Mouse (Mus musculus) left cerebral cortex, postnatal 14 days (tissue): Measurements from ENCODE around the gene Disc1. TPM values are rescaled to one million over a fixed set of nuclear protein-coding genes. Genes with fewer than 3 reads are reported as not detected.
A peak's percentile ranks its signal among the peaks of the same experiment; 100 is the strongest.

Experiments used
- DNase-seq, 2 experiments: peaks; one replicate each; pipeline ENCODE4 v3.0.0; 2021 to 2022; ENCODE audit warnings: low spot score in 2 of 2, mixed read lengths in 1 of 2
- intact Hi-C: fragments of 180-260 bp; cut with DNase I; formaldehyde crosslinking; loops from one replicate; pipeline ENCODE4 v1.15.1; 2025
- total RNA-seq, 2 experiments: library from RNA; stranded (reverse); gene quantifications; 2 replicates each; pipeline ENCODE4 v1.2.3; 2021

Gene Disc1
- total RNA-seq, 2 experiments from 2014 or later = 1.9 to 4.0 TPM

DNA sequence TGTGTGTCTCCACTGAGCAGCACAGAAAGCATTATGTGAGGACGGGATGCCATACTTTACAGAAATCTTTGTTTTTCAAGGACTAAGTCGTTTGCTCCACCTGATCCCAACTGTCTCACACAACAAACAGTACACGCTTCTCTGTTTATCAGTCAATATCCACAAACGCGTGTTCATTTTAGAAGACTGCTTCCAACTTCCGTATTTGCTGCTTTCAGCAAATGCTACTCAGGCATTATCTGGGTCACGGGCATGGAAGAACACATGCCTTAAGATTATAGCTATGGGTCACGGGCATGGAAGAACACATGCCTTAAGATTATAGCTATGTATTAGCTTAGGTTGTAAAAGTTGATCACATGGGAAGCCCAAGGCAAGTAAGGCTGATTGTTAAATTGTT lies 6.9 kb downstream of the Disc1 start:
- DNase-seq = no peak
- intact Hi-C loops = loop anchor here (10.0 kb wide), 1 partner anchor 804 kb away; no protein-coding TSS in a partner anchor

- intact Hi-C loops = loop anchor here (10.0 kb wide), 1 partner anchor 799 kb away; no protein-coding TSS in a partner anchor
- no peak for DNase-seq
These were observed 11.6 kb downstream of the Disc1 start for GRCm38 (mm10) chr8:125065596-125065995.

DNA sequence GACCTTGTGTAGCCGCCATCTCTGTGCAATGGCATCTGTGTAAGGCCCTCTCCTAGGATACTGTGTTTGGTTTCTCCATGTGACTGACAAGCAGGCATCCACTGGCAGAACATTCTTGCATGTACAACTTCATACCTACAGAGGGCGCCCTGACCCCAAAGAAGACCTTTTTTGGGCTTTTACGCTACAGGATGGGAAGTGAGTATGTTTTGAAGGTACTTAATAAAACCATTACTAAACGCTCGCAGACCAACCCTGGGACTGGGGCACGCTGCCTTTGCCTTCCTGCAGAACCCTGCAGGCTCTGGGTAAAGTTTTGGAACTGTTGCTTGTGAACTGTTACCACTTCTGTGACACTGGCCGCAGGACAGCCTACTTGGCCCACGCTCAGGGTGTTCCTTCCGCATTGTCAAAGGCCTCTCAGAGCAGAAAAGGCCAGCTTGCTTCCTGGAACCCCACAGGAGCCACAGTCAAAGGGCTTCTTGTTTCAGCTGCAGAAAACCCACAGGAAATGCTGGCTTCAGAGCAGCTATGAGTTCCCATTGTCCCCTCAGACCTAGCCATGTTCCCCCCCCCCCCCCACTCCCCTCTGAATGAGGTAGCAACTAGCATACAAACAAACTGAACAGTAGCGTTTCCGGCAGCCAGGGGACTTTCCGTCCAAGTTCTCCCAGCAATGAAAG lies 13.1 kb downstream of the Disc1 start:
- peak; percentile 70 to 81 for DNase-seq
- intact Hi-C loops = loop anchor here (10.0 kb wide), 1 partner anchor 798 kb away; no protein-coding TSS in a partner anchor

DNA sequence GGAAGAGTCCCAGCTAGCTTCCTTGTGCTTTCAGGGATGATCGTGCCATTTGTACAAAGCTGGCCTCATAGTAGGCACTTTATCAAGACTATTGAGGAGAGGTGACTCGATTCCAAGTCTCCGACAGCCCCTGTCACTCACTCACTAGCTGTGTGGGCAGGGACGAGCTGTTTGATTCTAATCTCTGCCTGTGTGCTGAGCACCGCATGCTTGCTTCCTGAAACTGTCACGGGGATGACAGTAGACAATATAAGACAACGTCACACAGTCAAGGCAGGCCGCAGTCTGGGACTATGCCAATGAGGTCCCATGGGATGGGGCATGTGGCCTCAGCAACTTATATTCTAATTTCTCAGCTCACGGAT lies 13.6 kb downstream of the Disc1 start:
- DNase-seq = peak; percentile 19 to 29
- intact Hi-C loops = loop anchor here (10.0 kb wide), 1 partner anchor 797 kb away; no protein-coding TSS in a partner anchor

DNA sequence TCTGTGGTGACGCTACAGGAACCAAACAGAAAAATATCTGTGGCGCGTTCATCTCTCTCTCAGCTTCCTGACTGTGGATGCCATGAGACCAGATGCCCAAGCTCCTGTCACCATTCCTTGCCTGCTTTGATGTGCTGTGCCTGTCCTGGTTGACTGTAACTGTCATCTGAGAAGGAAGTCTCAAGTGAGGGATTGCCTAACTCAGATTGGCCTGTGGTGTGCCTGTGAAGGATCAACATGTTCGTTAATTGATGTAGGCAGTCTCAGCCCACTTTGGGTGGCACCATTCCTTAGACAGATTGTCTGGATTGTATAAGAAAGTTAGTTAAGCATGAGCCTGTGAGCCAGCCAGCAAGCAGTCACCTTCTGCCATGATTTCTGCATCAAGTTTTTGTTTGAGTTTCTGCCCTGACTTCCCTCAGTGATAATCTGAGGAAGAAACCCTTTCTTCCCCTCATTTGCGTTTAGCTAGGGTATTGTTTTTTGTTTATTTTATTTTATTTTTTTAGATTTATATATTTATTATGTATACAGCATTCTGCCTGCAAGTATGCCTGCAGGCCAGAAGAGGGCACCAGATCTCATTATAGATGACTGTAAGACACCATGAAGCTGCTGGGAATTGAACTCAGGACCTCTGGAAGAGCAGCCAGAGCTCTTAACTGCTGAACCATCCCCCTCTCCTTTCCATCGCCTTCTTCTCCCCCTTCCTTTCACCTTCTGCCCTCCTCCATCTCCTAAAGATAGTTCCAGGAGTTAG lies 14.3 kb downstream of the Disc1 start:
- intact Hi-C loops = loop anchor here (10.0 kb wide), 1 partner anchor 796 kb away; no protein-coding TSS in a partner anchor

DNA sequence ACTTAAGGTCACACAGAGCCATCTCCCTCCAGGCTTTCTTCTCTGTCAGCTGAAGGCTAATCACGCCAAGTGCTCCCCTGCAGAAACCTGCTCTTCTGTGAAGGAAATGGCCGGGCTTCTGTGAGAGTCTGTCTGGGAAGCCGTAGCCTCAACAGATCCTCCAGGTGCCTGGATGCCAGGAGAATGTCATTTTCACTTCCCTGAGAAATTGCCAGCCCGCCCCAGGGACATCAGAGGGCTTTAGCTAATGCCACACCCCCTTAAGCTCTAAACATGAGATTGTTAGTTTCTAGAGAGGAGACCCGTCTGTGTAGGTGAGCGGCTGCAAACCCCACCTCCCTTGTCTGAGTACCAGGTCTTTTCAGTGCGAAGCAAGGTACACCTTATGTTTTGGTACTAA lies 15.3 kb downstream of the Disc1 start:
- intact Hi-C loops = loop anchor here (10.0 kb wide), 1 partner anchor 795 kb away; no protein-coding TSS in a partner anchor
- DNase-seq = no peak

More for the DNA sequence above, 14.3 kb downstream of the Disc1 start:
- DNase-seq = no peak

- intact Hi-C loops = loop anchor here (10.0 kb wide), 1 partner anchor 795 kb away; no protein-coding TSS in a partner anchor
- DNase-seq = no peak
These were observed 15.7 kb downstream of the Disc1 start for GRCm38 (mm10) chr8:125069733-125070132.

- intact Hi-C loops = no loop called here
- no peak for DNase-seq
These were observed 20.1 kb downstream of the Disc1 start for GRCm38 (mm10) chr8:125074141-125074540.

DNA sequence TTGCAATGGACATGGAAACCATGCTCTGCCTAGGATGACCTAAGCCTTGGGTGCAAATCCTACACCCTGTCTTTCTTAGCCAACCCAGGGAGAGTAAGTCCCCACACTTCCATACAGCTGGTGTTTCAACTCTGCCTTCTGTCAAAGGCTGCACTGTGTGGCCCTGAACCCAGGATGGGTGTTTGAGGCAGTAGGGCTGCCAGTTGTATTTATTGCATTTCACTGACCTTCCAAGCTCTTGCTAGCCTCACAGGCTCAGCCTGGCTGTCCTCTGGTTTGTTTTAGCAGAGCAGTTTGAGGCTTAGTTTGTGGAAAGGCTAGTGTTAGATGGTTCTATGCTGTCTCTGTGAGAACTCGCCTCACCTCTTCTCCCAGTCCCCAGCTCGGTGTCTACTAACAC lies 20.6 kb downstream of the Disc1 start:
- intact Hi-C loops = no loop called here
- no peak for DNase-seq

DNA sequence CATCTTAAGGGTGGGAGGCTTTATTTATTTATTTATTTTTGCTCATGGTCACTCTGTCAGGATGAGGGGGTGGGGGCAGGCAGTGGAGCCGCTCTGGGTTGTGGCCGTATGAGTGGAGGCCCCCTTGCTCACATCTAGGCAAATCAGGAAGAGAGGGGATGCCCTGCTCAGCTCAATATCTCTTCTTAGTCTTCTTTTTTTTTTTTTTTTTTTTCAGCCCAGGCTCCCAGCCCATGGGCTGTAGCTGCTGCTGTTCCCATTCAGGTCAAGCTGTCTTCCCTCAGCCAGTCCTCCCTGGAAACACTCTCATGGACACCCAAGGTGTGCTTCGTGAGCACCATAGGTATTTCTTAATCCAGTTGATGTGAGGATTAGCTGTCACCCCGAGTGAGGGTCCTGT lies 21.4 kb downstream of the Disc1 start:
- no peak for DNase-seq
- intact Hi-C loops = no loop called here

DNA sequence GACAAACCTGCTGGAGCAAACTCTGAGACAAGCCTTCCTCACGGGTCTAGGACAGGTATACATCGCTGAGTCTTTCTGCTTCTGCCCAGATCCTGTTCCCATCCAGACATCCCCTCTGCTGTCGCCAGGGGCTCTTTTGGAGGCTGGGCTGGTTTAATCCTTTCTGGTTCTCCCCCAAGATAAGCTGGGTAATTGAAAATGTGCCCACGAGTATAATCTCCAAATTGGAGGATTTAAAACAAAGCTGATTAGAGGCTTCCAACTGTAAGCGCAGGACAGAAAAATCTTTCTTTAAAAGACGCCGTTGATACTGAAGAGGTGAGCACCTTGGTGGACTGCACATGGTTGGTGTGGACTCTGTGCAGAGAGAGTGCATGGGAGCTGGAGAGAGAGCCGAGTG lies 23.3 kb downstream of the Disc1 start:
- no peak for DNase-seq
- intact Hi-C loops = no loop called here

- intact Hi-C loops = no loop called here
- peak; percentile 77 to 93 for DNase-seq
These were observed 24.9 kb downstream of the Disc1 start for GRCm38 (mm10) chr8:125078771-125079384.

GRCm38 (mm10) chr8:125080388-125081344 lies 26.7 kb downstream of the Disc1 start:
- no peak for DNase-seq
- intact Hi-C loops = no loop called here

- intact Hi-C loops = no loop called here
- DNase-seq = peak; percentile 42 to 48
These were observed 29.8 kb downstream of the Disc1 start for GRCm38 (mm10) chr8:125083746-125084145.

- DNase-seq = no peak
- intact Hi-C loops = no loop called here
These were observed 30.5 kb downstream of the Disc1 start for GRCm38 (mm10) chr8:125084523-125084922.

- peak; percentile 44 to 53 for DNase-seq
- intact Hi-C loops = no loop called here
These were observed 37.1 kb downstream of the Disc1 start for GRCm38 (mm10) chr8:125090889-125091740.

- intact Hi-C loops = no loop called here
- DNase-seq = no peak
These were observed 43.1 kb downstream of the Disc1 start for GRCm38 (mm10) chr8:125097140-125097539.

DNA sequence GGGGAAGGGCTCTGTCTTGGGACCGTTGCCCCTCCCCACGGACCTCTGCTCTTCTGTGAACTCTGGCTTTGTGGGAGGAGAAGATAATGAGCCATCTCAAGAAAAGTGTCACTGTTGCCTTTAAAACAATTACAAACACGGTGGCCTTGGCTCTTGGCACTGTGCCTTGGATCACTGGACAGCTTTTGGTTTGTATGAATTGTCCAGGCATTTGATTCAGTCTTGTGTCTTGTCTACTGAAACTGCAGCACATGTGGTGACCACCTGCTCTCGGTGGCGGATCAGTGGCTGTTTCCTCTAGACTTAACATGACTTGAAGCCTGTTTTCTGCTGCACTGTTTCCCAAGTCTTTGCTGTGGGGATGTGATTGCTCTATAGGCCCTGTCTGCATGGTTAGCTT lies 44.1 kb downstream of the Disc1 start:
- DNase-seq = no peak
- intact Hi-C loops = no loop called here
